Mouse (Mus musculus) neural tube, embryonic 11.5 days (tissue): ENCODE measurements at regions not wholly inside any gene's neighbourhood (a gene's known extent, or its start where the extent isn't known, plus 50 kb on each side); places are given as distances from the start of the nearest gene placed in this dataset.

Source experiments
- ATAC-seq: fragments of 200-750 bp; cut with Nextera tagmentation; 2 replicates; pipeline ENCODE4 v1.8.0; 2017; ENCODE audit warnings: moderate number of reproducible peaks, mild to moderate bottlenecking, moderate TSS enrichment, moderate library complexity; ENCODE audit not compliant: insufficient read depth, low FRiP score, low TSS enrichment
- DNase-seq: peaks from one replicate; pipeline ENCODE4 v3.0.0-alpha.2; 2015; ENCODE audit warnings: low spot score
- H3K27ac ChIP-seq: fragments of 300-500 bp; sonication (generic); 2 replicates; pipeline ENCODE4 v1.5.1; 2014; ENCODE audit warnings: low read depth, mild to moderate bottlenecking, low read length
- H3K27me3 ChIP-seq: fragments of 300-500 bp; sonication (generic); 2 replicates; pipeline ENCODE4 v1.6.1; 2014; ENCODE audit warnings: mild to moderate bottlenecking, low read length, mixed read lengths; ENCODE audit not compliant: control insufficient read depth, insufficient read depth
- H3K36me3 ChIP-seq: fragments of 300-500 bp; sonication (generic); 2 replicates; pipeline ENCODE4 v1.6.1; 2014; ENCODE audit warnings: mild to moderate bottlenecking, low read length, moderate library complexity, mixed read lengths; ENCODE audit not compliant: control insufficient read depth, insufficient read depth
- H3K4me1 ChIP-seq: fragments of 300-500 bp; sonication (generic); 2 replicates; pipeline ENCODE4 v1.6.1; 2014; ENCODE audit warnings: low read length, mixed read lengths; ENCODE audit not compliant: control insufficient read depth, insufficient read depth
- H3K4me2 ChIP-seq: fragments of 300-500 bp; sonication (generic); 2 replicates; pipeline ENCODE4 v1.6.1; 2014; ENCODE audit warnings: low read depth, mild to moderate bottlenecking, moderate library complexity
- H3K4me3 ChIP-seq: fragments of 300-500 bp; sonication (generic); 2 replicates; pipeline ENCODE4 v1.5.1; 2014; ENCODE audit warnings: low read depth, low read length
- H3K9ac ChIP-seq: fragments of 300-500 bp; sonication (generic); 2 replicates; pipeline ENCODE4 v1.6.1; 2014; ENCODE audit warnings: mild to moderate bottlenecking, low read length
- H3K9me3 ChIP-seq: fragments of 300-500 bp; sonication (generic); 2 replicates; pipeline ENCODE4 v1.6.1; 2016; ENCODE audit warnings: low read length; ENCODE audit not compliant: control insufficient read depth
- WGBS: fragments of 180-500 bp; shearing (Covaris S2); extraction: QIAGEN DNeasy Blood & Tissue Kit; methylation state at CpG from one replicate; pipeline ENCODE4 v1.1.7; 2014; 5-methylcytosine and 5-hydroxymethylcytosine counted together

DNA sequence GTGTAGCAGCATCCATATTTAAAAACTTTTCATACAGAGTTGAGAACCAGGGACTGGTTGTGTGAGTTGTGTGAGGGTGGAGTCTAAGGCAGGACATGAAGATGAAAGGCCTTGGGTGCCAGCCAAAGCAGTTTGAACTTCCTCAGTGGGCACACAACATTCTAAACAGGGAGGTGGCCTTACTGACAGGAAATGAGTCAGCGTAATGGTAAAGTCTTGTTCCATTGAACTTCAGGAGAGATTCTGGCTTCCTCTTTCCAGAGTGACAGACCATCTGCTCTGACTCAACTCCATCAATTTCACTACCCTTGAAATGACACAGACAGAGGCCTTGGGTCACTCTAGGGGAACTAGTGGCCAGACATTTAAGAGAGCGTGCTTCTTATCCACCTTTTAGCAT, 417.2 kb upstream of the Zfp462 start:
- Histone ChIP-seq H3K4me3 (no peak overlapping the region), H3K9me3 (no peaks in the 10 kb centered on the region), H3K27ac (no peak overlapping the region), H3K9ac (no peak overlapping the region), H3K36me3 (no peaks in the 10 kb centered on the region), H3K4me2 (no peak overlapping the region), H3K4me1 (0 out of 2 replicates have a peak, but pooled peaks cover 3% of the 10 kb centered on the region), H3K27me3 (no peaks in the 10 kb centered on the region)
- no peak for ATAC-seq
- 88% methylated on average over 2 of the region's 2 CpGs for WGBS
- no peak for DNase-seq

DNA sequence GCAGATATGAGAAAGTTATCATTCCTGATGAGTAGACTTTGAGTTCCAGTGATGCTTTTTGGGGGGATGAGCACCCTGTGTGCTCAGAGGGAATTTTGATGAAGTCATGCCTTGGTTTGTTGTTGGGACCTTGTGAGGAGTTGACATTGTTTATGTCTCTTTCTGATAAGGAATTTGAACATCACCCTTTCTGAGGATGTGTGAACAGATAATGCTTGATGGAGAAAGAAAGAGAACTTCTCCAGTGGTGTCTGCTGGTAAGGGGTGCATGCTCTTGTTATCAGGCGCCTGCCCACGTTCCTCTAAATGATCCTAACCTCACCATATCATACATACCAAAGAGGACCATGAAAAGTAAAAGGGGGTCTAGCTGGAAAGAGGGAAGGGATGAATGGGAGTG, 413.1 kb upstream of the Zfp462 start:
- Histone ChIP-seq H3K27me3 (no peaks in the 10 kb centered on the region), H3K27ac (no peak overlapping the region), H3K9me3 (no peaks in the 10 kb centered on the region), H3K4me3 (no peak overlapping the region), H3K4me1 (peaks cover 8% of the 10 kb centered on the region), H3K4me2 (no peak overlapping the region), H3K36me3 (no peaks in the 10 kb centered on the region), H3K9ac (no peak overlapping the region)
- 88% methylated on average over 2 of the region's 2 CpGs for WGBS
- no peak for ATAC-seq
- DNase-seq, result no peak

DNA sequence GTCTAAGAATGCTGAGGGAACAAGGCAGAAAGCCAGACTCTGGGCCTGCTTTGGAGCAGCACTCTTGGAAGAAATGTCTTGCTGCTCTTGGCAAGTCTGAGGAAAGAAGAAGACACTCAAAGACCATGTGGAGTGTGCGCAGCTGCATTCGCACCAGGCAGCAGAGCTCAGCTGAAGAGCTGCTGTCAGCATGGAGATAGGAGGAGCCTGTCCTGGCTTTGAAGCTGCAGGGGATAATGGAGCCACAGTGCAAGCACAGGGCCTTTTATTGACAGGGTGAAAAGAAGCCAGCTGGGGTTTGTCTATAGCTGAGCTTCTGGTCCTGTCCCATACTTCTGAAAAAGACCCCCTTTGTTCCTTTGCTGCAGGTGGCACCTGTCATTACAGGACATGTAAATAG, 411.0 kb upstream of the Zfp462 start:
- H3K36me3 ChIP-seq, result no peaks in the 10 kb centered on the region
- H3K9ac ChIP-seq, result no peak overlapping the region
- H3K4me3 ChIP-seq, result no peak overlapping the region
- 10% methylated on average over 2 of the region's 2 CpGs for WGBS
- peak; percentile 26 for DNase-seq
- peak; percentile 69; the same call in 1 of the 2 replicates for ATAC-seq
- H3K9me3 ChIP-seq, result no peaks in the 10 kb centered on the region
- peaks cover 8% of the 10 kb centered on the region for H3K4me1 ChIP-seq
- H3K27ac ChIP-seq, result no peak overlapping the region
- H3K27me3 ChIP-seq, result no peaks in the 10 kb centered on the region
- H3K4me2 ChIP-seq, result no peak overlapping the region

DNA sequence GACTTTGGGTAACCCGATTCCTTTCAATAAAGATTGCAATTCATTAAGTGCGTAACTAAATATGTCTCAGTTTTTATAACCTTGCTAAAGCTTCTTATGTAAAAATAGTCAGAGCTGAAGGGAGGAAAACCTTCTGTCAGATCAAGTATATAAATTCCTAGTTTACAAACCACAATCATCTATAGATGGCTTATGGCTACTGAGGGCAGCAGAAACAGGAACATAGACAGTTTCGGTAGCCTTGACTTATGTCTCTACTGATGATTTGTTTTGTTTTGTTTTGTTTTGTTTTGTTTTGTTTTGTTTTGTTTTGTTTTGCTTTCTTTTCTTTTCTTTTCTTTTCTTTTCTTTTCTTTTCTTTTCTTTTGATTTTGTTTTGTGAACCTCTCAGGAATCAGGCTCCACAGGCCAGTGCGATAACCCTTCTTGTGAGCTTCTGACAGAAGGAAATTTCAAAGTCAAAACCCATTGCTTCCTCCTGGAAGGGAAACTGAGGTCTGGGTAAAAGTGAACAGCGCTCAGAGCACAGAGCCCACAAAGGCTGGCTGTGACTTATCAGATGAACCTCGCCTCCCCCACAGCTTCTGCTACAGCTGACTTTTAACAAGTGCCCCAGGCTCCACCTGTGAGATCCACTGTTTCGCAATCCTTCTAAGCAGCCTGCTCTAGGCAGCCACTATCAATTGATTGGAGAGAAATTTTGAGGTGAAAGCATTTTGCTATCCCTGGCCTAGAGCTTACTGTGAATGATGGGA, 391.8 kb upstream of the Zfp462 start:
- ATAC-seq, result no peak
- DNase-seq, result no peak
- H3K9ac ChIP-seq, result no peak overlapping the region
- no peak overlapping the region for H3K4me2 ChIP-seq
- H3K36me3 ChIP-seq, result no peaks in the 10 kb centered on the region
- no peak overlapping the region for H3K4me3 ChIP-seq
- no peaks in the 10 kb centered on the region for H3K9me3 ChIP-seq
- H3K4me1 ChIP-seq, result no peaks in the 10 kb centered on the region
- no peak overlapping the region for H3K27ac ChIP-seq
- H3K27me3 ChIP-seq, result no peaks in the 10 kb centered on the region
- WGBS, result 90% methylated on average over 7 of the region's 7 CpGs

DNA sequence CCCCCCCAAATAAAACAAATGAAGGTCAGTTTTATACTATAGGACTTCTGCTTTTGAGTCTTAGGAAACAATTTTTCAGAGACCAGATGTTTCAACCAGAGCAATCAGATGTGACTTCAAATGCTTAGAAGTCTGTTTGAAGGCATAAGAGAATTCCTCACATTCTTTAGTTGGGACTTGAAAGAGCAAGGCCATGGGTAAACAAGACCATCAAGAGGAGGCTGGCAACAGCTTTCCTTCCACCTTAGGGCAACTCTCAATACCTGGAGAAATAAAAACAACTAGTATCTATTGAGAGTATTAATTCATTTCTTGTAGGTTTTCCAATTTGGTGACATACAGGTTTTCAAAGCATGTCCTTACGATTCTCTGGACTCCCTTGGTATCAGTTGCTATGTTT, 381.8 kb upstream of the Zfp462 start:
- H3K4me2 ChIP-seq, result no peak overlapping the region
- whole genome bisulfite sequencing, result 93% methylated on average over 1 of the region's 1 CpGs
- no peak for DNase-seq

DNA sequence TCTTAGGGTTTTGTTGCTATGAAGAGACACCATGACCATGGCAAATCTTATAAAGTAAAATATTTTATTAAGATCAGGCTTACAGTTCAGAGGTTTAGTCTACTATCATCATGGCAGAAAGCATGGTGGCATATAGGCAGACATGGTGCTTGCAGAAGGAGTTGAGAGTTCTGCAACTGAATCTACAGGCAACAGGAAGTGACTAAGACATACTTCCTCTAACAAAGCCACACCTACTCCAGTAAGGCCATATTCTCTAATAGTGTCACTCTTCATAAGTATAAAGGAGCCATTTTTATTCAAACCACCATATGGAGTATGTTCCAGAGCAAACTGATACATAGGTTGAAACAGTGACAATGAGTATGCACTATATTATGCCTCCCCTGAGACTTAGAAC, 371.7 kb upstream of the Zfp462 start:
- Histone ChIP-seq H3K9me3 (no peaks in the 10 kb centered on the region), H3K27me3 (no peaks in the 10 kb centered on the region), H3K9ac (no peak overlapping the region), H3K4me1 (no peaks in the 10 kb centered on the region), H3K36me3 (no peaks in the 10 kb centered on the region), H3K4me3 (no peak overlapping the region), H3K4me2 (no peak overlapping the region), H3K27ac (no peak overlapping the region)
- no peak for DNase-seq
- ATAC-seq, result no peak

More for the DNA sequence above, 381.8 kb upstream of the Zfp462 start:
- H3K9me3 ChIP-seq, result no peaks in the 10 kb centered on the region
- no peak overlapping the region for H3K27ac ChIP-seq
- H3K36me3 ChIP-seq, result no peaks in the 10 kb centered on the region
- H3K9ac ChIP-seq, result no peak overlapping the region
- H3K4me1 ChIP-seq, result no peaks in the 10 kb centered on the region
- ATAC-seq, result no peak
- no peaks in the 10 kb centered on the region for H3K27me3 ChIP-seq
- H3K4me3 ChIP-seq, result no peak overlapping the region

DNA sequence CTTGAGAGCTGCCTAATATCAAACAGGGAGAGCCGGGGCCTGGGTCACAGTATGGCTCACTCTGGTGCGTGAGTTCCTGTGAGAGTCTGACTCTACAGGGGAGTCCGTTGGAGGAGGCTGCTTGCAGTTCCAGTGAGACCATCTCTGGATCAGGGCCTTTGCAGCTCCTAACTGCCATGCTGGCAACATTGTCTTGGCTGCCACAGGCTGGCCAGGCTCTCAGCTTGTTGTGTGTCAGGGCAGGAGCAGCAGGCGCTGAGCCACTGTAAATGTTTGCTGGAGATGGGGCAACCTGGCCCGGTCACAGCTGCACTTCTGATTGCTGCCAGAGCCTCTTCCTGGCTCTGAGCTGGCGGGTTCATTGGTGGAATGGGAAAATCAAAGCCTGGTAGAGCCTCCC, 357.7 kb upstream of the Zfp462 start:
- Histone ChIP-seq H3K9me3 (no peaks in the 10 kb centered on the region), H3K27ac (no peak overlapping the region), H3K9ac (no peak overlapping the region), H3K4me3 (no peak overlapping the region), H3K4me2 (no peak overlapping the region), H3K27me3 (no peaks in the 10 kb centered on the region), H3K4me1 (no peaks in the 10 kb centered on the region), H3K36me3 (no peaks in the 10 kb centered on the region)
- ATAC-seq (no peak), DNase-seq (no peak)
- WGBS, result 76% methylated on average over 6 of the region's 6 CpGs

DNA sequence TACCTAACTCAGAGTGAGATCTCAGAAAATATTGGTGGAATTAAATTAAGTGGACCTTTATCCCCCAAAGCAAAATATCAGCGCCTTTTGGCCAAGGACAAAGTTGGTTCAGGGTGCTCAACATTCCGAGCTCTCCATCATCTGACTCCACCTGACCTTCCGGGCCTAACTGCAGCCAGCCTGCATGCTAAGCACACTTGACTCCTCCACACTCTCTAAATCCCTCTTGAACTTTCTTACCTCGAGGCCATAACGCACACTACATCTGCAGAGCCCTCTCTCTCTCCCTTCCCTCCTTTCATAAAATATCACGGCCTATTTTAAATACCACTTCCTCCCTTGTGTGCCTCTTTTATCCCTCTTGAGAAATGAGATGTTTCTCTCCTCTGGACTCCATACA, 356.1 kb upstream of the Zfp462 start:
- Histone ChIP-seq H3K27ac (no peak overlapping the region), H3K4me1 (no peaks in the 10 kb centered on the region), H3K4me3 (no peak overlapping the region), H3K27me3 (no peaks in the 10 kb centered on the region), H3K4me2 (no peak overlapping the region), H3K9me3 (no peaks in the 10 kb centered on the region), H3K9ac (no peak overlapping the region), H3K36me3 (no peaks in the 10 kb centered on the region)
- DNase-seq, result no peak
- WGBS, result 90% methylated on average over 6 of the region's 6 CpGs
- no peak for ATAC-seq

DNA sequence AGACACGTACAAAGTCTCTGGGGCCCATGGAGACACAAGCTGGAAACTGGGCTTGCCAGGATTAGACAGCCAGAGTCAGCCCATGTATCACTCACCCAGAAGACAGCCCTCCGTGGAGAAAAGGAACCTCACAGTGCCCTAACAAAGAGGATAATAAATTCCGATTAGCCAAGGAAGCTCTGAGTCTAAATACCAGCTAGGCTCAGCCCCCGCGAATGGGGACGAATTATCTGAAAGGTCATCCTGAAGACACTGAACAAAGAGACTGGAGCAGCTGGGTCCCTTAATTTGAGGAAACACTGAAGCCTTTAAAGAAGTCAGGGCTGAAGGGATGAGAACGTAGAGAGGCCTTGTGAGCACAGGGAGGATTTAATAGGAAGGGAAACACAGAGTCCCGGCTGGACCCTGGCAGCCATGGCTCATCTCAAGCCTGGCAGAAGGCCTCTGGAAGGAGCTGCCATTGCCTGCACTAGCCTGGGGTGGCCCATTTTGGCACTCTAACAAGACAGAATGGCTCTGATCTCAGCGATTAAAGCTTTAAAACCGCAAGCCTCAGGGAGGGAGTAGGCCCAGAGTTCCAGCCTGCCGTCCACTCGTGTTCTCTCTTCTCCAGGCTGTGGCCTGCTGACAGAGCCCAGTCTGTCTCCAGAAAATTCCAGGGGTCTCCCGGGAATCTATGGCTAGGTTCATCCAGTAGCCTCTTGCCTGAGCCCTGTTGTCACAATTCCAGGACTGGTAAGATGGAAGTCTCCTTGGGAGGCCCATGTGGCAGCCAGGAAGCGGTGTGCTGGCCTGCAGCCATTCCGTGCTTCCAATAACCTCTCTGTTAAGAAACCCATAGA, 343.0 kb upstream of the Zfp462 start:
- Histone ChIP-seq H3K4me2 (no peak overlapping the region), H3K9ac (no peak overlapping the region), H3K36me3 (no peaks in the 10 kb centered on the region), H3K4me1 (no peaks in the 10 kb centered on the region), H3K27me3 (no peaks in the 10 kb centered on the region), H3K27ac (peak overlapping the region; percentile 71), H3K4me3 (no peak overlapping the region), H3K9me3 (no peaks in the 10 kb centered on the region)
- WGBS, result 32% methylated on average over 15 of the region's 15 CpGs
- DNase-seq (peak; percentile 80), ATAC-seq (peak; percentile 95)
